Mouse (Mus musculus): ENCODE data around the gene Ntn5.

Gene Ntn5

GRCm38 (mm10) chr7:45695098-45695497 lies 11.3 kb downstream of the Ntn5 start:
- in situ Hi-C loops (cut with MboI; ENCODE audit: low sequenced_read_pairs) = no loop called here

GRCm38 (mm10) chr7:45697894-45698293 lies 14.1 kb downstream of the Ntn5 start:
- in situ Hi-C loops (cut with MboI; ENCODE audit: low sequenced_read_pairs) = no loop called here

- in situ Hi-C loops (cut with MboI; ENCODE audit: low sequenced_read_pairs) = no loop called here
These were observed 15.8 kb downstream of the Ntn5 start, which contains the start of gene Car11 for GRCm38 (mm10) chr7:45699523-45700141. Gene Car11, plus strand, starts transcription at chr7:45699843.

GRCm38 (mm10) chr7:45700301-45701015 lies 16.6 kb downstream of the Ntn5 start:
- in situ Hi-C loops (cut with MboI; ENCODE audit: low sequenced_read_pairs) = no loop called here

- in situ Hi-C loops (cut with MboI; ENCODE audit: low sequenced_read_pairs) = no loop called here
These were observed 17.2 kb downstream of the Ntn5 start for GRCm38 (mm10) chr7:45701072-45701471.

GRCm38 (mm10) chr7:45701607-45702006 lies 17.8 kb downstream of the Ntn5 start:
- in situ Hi-C loops (cut with MboI; ENCODE audit: low sequenced_read_pairs) = no loop called here

- in situ Hi-C loops (cut with MboI; ENCODE audit: low sequenced_read_pairs) = no loop called here
These were observed 18.5 kb downstream of the Ntn5 start for GRCm38 (mm10) chr7:45702316-45702715.

GRCm38 (mm10) chr7:45702809-45703520 lies 19.1 kb downstream of the Ntn5 start:
- in situ Hi-C loops (cut with MboI; ENCODE audit: low sequenced_read_pairs) = no loop called here

- in situ Hi-C loops (cut with MboI; ENCODE audit: low sequenced_read_pairs) = no loop called here
These were observed 19.8 kb downstream of the Ntn5 start for GRCm38 (mm10) chr7:45703521-45704033.

- in situ Hi-C loops (cut with MboI; ENCODE audit: low sequenced_read_pairs) = no loop called here
These were observed 20.3 kb downstream of the Ntn5 start for GRCm38 (mm10) chr7:45704046-45704559.

- in situ Hi-C loops (cut with MboI; ENCODE audit: low sequenced_read_pairs) = no loop called here
These were observed 21.1 kb downstream of the Ntn5 start, which contains the start of gene Dbp for GRCm38 (mm10) chr7:45704730-45705442. Gene Dbp, plus strand, starts transcription at chr7:45705088.

- in situ Hi-C loops (cut with MboI; ENCODE audit: low sequenced_read_pairs) = no loop called here
These were observed 21.6 kb downstream of the Ntn5 start for GRCm38 (mm10) chr7:45705443-45705864.

- in situ Hi-C loops (cut with MboI; ENCODE audit: low sequenced_read_pairs) = no loop called here
These were observed 22.1 kb downstream of the Ntn5 start for GRCm38 (mm10) chr7:45705873-45706281.

- in situ Hi-C loops (cut with MboI; ENCODE audit: low sequenced_read_pairs) = no loop called here
These were observed 23.0 kb downstream of the Ntn5 start for GRCm38 (mm10) chr7:45706721-45707241.

GRCm38 (mm10) chr7:45707375-45707967 lies 23.6 kb downstream of the Ntn5 start:
- in situ Hi-C loops (cut with MboI; ENCODE audit: low sequenced_read_pairs) = no loop called here

- in situ Hi-C loops (cut with MboI; ENCODE audit: low sequenced_read_pairs) = no loop called here
These were observed 24.5 kb downstream of the Ntn5 start for GRCm38 (mm10) chr7:45708221-45708761.

- in situ Hi-C loops (cut with MboI; ENCODE audit: low sequenced_read_pairs) = no loop called here
These were observed 25.2 kb downstream of the Ntn5 start for GRCm38 (mm10) chr7:45709036-45709435.

- in situ Hi-C loops (cut with MboI; ENCODE audit: low sequenced_read_pairs) = no loop called here
These were observed 26.0 kb downstream of the Ntn5 start for GRCm38 (mm10) chr7:45709677-45710355.

All from CH12F3 (cell line).